Mouse (Mus musculus): Measurements from ENCODE around the gene Gm3776.
"Not testable (repeated sequence)": the region's sequence is repeated elsewhere in the genome, so short reads cannot be mapped to it uniquely, and the experiment has no call there.

The Gm3776 gene

DNA sequence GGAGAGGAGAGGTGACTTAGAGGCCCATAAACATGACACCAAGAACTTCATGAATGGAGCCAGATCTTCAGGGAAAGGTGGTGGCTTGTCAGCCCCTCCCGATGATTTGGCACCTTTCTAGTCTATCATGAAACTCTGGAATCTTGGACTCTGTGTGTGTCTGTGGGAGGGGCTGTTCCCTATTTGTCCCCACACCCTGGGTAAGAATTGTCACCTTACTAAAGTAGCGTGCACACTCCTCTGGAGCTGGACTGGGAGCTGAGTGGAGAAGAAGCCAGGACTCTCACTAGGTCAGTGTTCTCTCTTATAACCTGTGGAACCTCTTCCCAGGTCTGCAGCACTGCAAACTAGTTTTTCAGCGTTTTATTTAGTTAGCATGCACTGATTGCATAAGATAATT lies at the start of gene Gm3776:
TSS of gene Gm3776 (plus strand) at position 216 of the 400 bp plus-strand sequence.
- DNase-seq (ENCODE audit: low spot score), result not testable (repeated sequence)

DNA sequence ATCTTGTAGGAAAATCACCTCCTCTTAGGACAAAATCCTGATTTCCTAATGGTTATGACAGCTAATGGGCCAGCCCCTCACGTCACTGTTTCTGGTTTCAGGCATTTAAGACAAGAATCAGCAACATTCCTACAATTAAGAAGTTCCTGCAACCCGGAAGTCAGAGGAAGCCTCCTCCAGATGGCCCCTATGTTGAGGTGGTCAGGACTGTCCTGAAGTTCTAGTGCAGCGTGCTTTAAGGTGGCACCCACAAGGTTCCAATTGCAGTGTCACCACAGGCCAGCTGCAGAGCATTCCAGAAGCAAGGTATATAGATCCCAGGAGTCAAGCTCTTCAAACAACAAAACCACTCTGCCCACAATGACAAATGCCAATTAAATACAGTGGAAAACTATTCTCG lies 48.0 kb upstream of the Gm3776 start:
- DNase-seq (ENCODE audit: low spot score), result no peak

DNA sequence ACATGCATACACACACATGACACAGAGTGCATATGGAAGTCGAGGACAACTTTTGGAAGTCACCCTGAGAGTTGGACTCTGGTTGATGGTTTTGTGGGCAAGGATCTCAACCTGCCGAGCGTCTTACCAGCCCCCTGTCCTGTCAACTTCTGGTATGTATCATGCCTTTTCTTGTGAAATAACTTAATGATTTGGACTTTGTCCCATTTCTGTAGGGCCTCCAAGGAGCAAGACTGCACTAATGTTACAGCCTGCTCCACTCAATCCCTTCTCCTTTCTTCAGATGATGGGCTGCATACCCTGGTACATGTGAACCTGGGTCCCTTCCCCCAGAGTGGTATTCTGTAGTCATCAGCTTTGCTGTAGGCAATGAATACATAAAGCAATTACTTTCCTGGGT lies 46.9 kb upstream of the Gm3776 start:
- DNase-seq (ENCODE audit: low spot score), result no peak

DNA sequence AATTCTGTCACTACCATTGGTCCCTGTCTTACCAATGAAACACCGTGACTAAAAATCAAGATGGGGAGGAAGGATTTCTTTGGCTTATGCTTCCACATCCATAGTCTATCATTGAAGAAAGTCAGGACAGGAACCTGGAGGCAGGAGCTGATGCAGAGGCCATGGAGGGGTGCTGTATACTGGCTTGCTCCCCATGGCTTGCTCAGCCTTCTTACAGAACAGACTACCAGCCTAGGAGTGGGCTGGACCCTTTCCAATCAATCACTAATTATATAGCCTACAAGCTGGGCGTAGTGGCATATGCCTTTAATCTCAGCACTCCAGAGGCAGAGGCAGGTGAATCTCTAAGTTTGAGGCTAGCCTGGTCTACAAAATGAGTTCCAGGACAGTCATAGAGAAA lies 46.1 kb upstream of the Gm3776 start:
- no peak for DNase-seq (ENCODE audit: low spot score)

DNA sequence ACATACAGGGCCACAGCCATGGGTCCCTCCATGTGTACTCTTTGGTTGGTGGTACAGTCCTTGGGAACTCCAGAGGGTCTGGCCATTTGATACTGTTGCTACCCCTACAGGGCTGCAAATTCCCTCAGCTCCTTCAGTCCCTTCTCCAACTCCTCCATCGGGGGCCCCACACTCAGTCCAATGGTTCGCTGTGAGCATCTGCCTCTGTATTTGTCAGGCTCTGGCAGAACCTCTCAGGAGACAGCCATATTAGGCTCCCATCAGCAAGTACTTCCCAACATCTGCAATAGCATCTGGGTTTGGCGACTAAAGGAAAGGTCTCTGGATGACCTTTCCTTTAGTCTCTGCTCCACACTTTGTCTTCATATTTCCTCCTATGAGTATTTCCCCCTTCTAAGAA lies 45.4 kb upstream of the Gm3776 start:
- no peak for DNase-seq (ENCODE audit: low spot score)

DNA sequence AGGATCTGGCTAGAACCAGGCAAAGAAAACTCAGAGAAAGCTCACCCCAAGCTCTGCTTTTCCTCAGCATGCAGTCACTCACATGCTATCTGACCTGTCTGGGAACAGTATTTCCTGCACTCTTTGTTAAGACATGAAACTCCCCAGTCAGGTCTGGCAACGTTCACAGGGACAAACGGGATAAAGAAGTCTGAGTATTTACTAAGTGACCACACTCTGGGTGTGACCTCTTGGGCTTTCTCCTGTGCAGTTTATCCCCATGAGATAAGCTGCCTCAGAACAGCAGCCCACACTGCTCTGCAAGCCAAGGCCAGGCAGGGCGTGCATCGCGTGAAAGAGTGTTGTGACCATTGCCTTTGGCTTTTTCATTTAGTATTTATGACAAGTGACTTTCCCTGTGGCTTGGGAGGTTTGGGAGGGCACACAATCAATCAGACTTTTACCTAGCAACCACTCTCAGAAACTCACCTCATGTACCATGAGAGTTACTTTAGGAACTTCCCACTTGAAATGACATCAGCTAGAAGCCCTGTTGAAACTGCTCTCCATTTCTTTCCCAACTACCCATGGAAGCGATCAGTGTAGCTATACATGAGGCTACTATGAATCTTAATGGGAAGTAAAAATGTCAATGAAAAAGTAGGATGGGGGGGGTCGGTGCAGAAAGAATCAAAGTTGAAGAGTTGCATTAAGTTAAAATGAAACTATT lies 44.4 kb upstream of the Gm3776 start:
- DNase-seq (ENCODE audit: low spot score), result no peak

DNA sequence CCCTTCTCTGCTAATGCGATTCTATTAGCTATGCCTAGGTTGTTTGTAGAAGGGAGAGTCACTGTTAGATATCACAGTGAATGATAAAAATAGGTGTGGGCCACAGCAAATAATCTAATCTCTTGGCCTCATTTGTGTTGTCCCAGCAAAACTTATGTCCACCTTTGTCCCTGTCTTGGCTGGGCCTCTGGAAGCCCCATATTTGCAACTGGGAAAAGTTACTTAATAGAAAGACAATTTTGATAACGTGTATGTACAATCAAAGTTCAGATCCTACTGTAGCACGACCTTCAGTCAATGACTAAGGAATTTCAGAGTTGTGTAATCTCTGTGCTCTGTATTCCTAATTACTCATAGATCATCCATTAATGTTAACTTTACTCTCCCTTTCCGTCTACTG lies 39.9 kb upstream of the Gm3776 start:
- no peak for DNase-seq (ENCODE audit: low spot score)

DNA sequence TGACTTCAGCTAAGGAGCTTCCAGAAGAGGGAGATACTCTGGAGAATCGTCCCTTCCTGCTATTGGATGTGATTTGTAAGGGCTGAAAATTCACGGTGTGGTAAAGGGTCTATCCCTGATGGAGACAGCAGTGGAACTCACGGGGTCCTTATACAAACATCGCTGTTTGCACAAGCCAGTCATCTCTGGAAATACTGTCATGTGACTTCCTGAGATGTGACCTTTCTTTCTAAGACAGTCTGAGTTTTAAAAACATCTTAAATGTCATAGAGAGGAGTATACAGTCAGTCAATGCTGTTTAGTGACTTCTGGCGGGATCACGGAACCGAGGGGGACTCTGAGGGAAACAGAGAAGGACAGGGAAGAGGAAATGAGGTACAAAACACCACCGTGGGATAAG lies 34.3 kb upstream of the Gm3776 start:
- no peak for DNase-seq (ENCODE audit: low spot score)

DNA sequence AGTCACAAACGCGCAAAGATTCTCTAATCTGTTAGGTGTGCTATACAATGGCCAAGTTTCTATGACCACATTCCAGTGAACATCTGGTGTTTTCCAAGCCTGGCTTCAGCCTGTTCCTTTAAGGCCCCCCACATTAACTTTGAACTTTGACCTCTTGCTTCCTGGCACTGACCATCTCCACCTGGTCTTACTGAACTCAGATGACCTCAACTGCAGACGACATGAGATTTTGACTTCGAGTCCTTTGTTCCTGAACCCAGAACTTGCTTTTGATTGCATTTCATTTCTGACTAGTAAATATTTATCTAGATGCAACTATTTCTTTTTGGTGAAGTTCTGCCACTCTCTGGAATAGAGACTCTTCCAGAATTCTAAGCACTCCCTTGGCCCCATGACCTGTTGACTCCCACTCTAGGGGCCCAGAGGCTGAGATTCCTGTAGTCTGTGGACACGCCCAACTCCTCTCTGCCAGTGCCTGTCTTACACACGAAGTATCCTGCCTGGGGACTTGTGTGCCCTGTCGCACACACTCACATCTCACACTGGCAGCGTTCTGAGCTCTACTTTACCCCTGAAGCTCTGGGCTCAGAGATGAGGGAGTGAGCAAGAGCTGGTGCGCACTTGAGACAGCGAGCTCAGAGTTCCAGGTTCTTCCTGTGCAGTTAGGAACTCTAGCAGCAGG lies 33.6 kb upstream of the Gm3776 start:
- no peak for DNase-seq (ENCODE audit: low spot score)

DNA sequence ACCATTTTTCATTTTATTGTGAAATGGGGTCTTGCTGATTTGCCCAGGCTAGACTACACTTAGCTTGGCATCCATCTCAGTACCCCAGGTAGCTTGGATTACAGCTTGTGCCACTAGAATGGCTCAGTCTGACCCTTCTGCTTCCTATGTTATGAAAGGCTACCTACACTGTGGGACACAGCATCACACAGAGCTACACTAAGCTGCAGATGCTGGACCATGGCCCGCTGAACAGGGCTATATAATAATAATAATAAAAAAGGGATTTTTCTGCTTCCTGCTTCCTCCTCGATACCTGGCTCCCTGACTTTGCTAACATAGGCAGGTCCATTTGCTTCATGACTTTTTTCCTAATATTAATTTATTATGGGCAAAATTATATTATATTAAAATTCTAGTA lies 32.5 kb upstream of the Gm3776 start:
- no peak for DNase-seq (ENCODE audit: low spot score)

DNA sequence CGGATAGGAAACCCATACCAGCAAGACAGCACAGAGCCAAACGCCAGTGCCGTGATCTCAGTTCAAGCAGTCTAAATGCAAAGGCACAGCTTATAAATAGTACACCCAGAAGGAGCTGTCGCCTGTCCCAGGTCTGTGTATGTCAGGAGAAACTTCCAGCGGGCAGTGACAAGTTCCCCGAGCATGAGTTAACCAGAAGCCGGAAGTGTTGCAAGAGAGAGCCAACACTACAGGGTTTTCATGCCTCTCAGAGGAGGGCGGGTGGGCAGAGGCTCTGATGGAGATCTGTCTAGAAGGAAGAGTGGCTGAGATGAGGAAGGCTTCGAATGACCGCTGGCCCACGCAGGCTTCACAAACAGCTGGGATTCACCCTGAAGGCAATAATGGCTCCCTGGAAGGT lies 31.6 kb upstream of the Gm3776 start:
- no peak for DNase-seq (ENCODE audit: low spot score)

DNA sequence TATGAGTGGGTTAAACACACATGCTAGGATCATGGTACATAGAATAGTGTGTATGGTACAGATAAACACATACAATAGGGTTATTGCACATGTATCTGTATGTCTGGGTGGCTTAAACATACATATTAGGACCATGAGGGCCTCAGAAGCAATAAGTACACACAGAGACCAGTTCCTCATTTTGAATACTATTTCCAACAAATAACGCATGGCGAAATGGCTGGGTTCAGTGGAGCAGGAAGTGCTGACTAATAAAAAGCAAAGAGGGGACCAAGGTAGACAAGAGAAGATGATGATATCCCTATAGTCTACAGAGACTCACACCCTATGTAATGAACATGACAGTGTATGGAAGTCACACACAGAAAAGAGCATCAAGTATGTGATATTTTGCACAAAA lies 28.8 kb upstream of the Gm3776 start:
- DNase-seq (ENCODE audit: low spot score), result no peak

DNA sequence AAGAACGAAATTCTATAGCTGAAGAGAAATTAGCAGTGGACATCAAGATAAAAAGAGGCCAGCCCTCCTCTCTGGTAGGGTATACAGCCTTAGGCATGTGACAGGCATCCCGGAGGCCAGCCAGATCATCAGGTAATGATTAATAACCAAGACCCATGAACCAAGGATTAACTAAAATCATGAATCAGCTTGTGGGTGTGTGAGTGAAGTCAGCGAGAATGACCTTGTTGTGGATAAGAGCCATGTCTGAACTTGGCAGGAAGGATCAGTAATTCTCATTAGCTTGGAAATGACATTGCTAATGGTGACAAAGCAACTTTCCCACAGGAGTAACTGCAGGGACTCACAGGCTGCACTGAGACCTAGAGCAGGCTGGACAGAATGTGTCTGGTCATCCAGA lies 27.3 kb upstream of the Gm3776 start:
- not testable (repeated sequence) for DNase-seq (ENCODE audit: low spot score)

DNA sequence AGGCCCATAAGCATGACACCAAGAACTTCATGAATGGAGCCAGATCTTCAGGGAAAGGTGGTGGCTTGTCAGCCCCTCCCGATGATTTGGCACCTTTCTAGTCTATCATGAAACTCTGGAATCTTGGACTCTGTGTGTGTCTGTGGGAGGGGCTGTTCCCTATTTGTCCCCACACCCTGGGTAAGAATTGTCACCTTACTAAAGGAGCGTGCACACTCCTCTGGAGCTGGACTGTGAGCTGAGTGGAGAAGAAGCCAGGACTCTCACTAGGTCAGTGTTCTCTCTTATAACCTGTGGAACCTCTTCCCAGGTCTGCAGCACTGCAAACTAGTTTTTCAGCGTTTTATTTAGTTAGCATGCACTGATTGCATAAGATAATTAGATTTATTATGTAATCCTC lies 26.5 kb upstream of the Gm3776 start, which contains the start of gene Gsta1:
TSS of gene Gsta1 (plus strand) at position 196 of the 400 bp plus-strand sequence.
- not testable (repeated sequence) for DNase-seq (ENCODE audit: low spot score)

DNA sequence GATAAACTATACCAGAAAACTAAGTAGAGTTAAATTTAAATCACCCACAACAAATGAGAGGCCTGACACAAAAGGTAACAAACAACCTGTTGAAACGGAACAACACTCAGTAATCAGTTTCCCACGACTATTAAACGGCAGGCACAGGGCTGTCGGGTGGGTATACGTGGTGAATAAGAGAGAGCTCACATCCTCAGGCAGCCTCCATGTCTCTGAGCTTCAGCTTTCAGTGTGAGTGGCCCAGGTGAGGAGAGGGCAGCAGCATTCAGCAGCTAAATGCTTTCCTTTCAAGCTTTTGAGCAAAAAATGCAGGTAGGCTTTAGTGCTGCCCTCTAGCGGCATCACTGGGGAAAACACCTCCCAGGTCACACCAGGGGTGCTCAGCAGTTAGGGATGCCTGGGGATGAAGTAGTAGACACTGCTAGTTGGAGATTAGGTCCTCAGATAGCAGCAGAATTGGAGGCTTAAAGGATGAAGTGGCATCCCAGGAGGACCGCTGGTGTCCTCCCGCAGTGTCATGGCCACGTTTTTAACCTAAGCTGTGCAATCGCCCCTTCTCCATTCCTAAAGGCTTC lies 23.7 kb upstream of the Gm3776 start:
- DNase-seq (ENCODE audit: low spot score), result not testable (repeated sequence)

DNA sequence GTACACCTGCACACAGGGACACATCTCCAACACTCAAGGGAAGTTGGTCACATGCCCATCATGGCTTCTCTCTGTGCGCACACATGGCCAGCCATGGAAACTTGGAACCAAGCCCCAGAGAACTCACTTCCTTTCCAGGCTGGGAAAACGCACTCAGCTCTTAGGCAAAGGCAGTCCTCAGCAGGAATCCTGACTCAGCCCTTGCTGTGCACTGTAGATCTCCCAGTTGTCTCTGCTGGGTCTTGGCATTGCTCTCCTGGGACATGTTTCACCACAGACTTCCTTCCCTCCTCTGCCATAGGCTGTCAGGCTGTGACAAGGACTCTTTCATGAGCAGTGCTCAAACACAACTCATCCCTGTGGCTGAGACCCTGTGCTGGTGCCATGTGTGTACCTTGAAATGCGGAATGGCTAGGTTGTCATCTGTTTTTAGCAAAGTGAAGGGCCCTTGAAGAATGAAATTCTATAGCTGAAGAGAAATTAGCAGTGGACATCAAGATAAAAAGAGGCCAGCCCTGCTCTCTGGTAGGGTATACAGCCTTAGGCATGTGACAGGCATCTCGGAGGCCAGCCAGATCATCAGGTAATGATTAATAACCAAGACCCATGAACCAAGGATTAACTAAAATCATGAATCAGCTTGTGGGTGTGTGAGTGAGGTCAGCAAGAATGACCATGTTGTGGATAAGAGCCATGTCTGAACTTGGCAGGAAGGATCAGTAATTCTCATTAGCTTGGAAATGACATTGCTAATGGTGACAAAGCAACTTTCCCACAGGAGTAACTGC lies 1.1 kb upstream of the Gm3776 start:
- not testable (repeated sequence) for DNase-seq (ENCODE audit: low spot score)

DNA sequence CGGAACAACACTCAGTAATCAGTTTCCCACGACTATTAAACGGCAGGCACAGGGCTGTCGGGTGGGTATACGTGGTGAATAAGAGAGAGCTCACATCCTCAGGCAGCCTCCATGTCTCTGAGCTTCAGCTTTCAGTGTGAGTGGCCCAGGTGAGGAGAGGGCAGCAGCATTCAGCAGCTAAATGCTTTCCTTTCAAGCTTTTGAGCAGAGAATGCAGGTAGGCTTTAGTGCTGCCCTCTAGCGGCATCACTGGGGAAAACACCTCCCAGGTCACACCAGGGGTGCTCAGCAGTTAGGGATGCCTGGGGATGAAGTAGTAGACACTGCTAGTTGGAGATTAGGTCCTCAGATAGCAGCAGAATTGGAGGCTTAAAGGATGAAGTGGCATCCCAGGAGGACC lies 2.8 kb downstream of the Gm3776 start:
- not testable (repeated sequence) for DNase-seq (ENCODE audit: low spot score)

DNA sequence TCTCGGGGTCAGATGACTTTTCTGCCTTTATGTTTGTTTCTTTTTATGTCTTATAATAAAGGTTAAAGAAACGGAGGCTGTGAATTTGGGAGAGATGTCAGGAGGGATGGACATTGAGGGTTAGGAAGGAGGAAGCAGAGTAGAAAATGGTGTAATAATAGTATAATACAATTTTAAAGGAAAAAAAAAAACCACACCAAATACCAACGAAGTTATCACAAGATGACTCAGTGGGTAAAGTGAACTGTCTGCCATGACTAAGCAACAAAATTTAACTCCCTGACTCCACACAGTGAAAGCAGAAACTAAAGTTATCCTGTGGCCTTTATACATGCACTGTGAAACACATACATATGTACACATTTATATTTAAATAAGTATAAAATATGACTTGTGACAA lies 14.0 kb downstream of the Gm3776 start:
- DNase-seq (ENCODE audit: low spot score), result not testable (repeated sequence)

DNA sequence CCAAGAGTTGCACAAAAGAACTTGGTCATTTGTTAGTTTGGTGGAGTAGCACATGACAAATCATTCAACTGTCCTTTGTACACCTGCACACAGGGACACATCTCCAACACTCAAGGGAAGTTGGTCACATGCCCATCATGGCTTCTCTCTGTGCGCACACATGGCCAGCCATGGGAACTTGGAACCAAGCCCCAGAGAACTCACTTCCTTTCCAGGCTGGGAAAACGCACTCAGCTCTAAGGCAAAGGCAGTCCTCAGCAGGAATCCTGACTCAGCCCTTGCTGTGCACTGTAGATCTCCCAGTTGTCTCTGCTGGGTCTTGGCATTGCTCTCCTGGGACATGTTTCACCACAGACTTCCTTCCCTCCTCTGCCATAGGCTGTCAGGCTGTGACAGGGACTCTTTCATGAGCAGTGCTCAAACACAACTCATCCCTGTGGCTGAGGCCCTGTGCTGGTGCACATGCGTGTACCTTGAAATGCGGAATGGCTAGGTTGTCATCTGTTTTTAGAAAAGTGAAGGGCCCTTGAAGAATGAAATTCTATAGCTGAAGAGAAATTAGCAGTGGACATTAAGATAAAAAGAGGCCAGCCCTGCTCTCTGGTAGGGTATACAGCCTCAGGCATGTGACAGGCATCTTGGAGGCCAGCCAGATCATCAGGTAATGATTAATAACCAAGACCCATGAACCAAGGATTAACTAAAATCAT lies 25.2 kb downstream of the Gm3776 start:
- DNase-seq (ENCODE audit: low spot score), result not testable (repeated sequence)

DNA sequence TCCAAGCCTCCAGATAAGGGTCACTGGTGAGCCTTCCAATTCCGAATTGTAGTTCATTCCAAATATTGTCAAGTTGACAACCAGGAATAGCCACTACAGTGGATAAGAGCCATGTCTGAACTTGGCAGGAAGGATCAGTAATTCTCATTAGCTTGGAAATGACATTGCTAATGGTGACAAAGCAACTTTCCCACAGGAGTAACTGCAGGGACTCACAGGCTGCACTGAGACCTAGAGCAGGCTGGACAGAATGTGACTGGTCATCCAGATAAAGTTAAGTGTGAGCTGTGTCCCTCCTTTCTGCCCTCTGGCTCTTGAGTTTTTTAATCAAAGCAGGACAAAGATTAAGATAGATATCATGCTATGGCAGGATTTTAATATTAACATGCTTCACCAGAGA lies 32.1 kb downstream of the Gm3776 start:
- not testable (repeated sequence) for DNase-seq (ENCODE audit: low spot score)

DNA sequence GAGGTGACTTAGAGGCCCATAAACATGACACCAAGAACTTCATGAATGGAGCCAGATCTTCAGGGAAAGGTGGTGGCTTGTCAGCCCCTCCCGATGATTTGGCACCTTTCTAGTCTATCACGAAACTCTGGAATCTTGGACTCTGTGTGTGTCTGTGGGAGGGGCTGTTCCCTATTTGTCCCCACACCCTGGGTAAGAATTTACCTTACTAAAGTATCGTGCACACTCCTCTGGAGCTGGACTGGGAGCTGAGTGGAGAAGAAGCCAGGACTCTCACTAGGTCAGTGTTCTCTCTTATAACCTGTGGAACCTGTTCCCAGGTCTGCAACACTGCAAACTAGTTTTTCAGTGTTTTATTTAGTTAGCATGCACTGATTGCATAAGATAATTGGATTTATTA lies 32.8 kb downstream of the Gm3776 start, which contains the start of gene Gm10639:
TSS of gene Gm10639 (plus strand) at position 201 of the 400 bp plus-strand sequence.
- DNase-seq (ENCODE audit: low spot score), result not testable (repeated sequence)

DNA sequence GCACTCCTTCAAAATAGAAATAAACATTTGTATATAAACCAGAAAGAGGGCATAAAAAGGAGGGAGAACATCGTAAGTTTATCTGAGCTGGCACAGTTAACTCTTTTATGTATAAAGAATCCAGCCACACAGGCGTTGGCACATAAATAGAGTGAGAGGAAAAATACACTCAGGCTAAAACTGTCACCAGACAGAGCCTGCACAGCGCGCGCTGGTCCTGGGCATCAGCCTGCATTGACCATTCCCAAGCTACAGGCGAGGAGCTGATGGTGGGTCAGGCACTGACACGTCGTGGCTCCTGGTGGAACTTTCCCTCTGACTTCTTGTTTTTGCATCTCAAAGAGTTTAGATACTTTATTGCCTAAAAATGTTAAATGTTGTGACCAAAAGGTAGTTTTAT lies 35.5 kb downstream of the Gm3776 start:
- DNase-seq (ENCODE audit: low spot score), result not testable (repeated sequence)

All from layer of hippocampus, adult 9-10 months (tissue).